In genomic region chr1:177069161-177069560, GRCm38 (mm10) we compare ENCODE assay signal across 16 mouse cellular contexts.
A peak's percentile ranks its signal among the peaks of the same experiment; 100 is the strongest.
DNase-seq lines count a peak whose midpoint lies in the region; ATAC-seq lines count a peak whose summit lies in the region.
"Had no signal": no experiment of that assay in that cellular context is flagged by ENCODE, and none has a peak within 500 bp of the region (broad histone marks: within the 10 kb centered on the region; RNA-seq: fewer than 3 reads in every experiment).

No protein-coding gene starts in this region.

- peak; percentile 54 for ATAC-seq in frontal cortex, adult (ENCODE audit: low TSS enrichment)
- ATAC-seq: activated CD4-positive, CD25-positive, alpha-beta regulatory T cell, adult 4 months; CD4-positive, CD25-positive, alpha-beta regulatory T cell, adult 4 months; Patski had no signal

- DNase-seq in frontal cortex, postnatal 36 days (ENCODE audit: low spot score in 2 of 2), result no peak
- DNase-seq: adrenal gland, adult 2 months; adrenal gland, adult 8-10 months; adrenal gland, postnatal 10 days; adrenal gland, postnatal 14 days; adrenal gland, postnatal 25 days; adrenal gland, postnatal 36 days; B cell, adult 2 months; cerebellum, adult 11 months; cerebellum, adult 11-12 months; cerebellum, adult 18-20 months; cerebellum, adult 2 months had no signal
